Mouse (Mus musculus): ENCODE measurements around the gene Srxn1. TPM values are rescaled to one million over a fixed set of nuclear protein-coding genes. Genes with fewer than 3 reads are reported as not detected.

Gene Srxn1
- total and polyA plus RNA-seq, 2 experiments from 2014 or later, result 9.5 to 10.9 TPM

DNA sequence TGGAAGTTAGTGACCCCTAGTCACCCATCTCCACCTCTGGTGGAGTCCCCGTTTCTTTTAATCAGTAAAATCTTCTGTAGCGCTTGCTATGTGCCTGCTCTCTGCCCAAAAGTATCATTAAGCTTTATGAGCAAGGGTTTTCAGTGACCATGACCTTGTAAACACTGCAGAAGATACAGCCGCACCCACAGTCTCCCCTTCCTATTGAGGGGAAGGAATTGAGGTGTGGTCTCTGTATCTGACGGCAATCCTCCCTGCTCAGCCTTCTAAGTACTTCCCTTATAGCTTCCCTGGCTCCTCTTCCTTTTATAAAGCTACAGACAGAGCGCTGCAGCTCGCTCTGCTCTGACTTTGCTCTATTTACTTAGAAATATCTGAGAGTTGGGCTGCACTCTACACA is 51.2 kb downstream of the Srxn1 start:
- Histone ChIP-seq H3K36me3 (replicated peaks; ENCODE audit: control insufficient read depth, insufficient read depth, low read length) (no peaks in the 10 kb centered on the region), H3K4me3 (ENCODE audit: low read depth, low read length) (no peak overlapping the region), H3K27me3 (ENCODE audit: control insufficient read depth, insufficient read depth, low read length) (no peaks in the 10 kb centered on the region), H3K27ac (ENCODE audit: low read depth) (peak overlapping the region; percentile 66), H3K9ac (replicated peaks; ENCODE audit: low read depth, low read length) (no peak overlapping the region), H3K4me2 (ENCODE audit: low read depth, low read length) (no peak overlapping the region), H3K4me1 (ENCODE audit: control insufficient read depth, insufficient read depth) (no peaks in the 10 kb centered on the region), H3K9me3 (replicated peaks; ENCODE audit: control insufficient read depth, low read length) (no peaks in the 10 kb centered on the region)
- no peak for TF ChIP-seq CTCF (IDR thresholded peaks at IDR 0.05; ENCODE audit: low read depth)
- TF ChIP-seq EP300 (IDR thresholded peaks at IDR 0.05; ENCODE audit: low read depth), result no peak; the same call in 1 of the 2 replicates
- 57% methylated on average over 6 of the region's 6 CpGs for WGBS
- DNase-seq (ENCODE audit: low spot score), result no peak
- no peak for ATAC-seq (ENCODE audit: insufficient read depth, low read depth)

DNA sequence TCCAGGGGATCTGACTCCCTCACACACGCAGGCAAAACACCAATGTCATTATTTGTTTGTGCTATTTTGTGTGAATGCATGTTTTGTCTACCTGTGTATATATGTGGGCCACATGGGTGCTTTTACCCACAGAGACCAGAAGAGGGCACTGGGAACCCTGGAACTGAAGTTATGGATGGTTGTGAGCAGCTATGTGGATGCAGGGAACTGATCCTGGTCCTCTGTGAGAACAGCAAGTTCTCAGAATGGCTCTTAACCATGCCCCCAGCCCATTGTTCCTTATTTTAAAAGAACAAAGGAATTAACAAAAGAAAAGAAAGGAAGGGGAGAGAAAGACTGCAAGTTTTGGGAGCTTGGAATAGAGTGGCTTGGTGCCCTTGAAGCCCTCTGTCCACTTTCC is 54.2 kb downstream of the Srxn1 start:
- no peak overlapping the region for H3K4me3 ChIP-seq (ENCODE audit: low read depth, low read length)
- 87% methylated on average over 1 of the region's 1 CpGs for WGBS

More for the DNA sequence above, 54.2 kb downstream of the Srxn1 start:
- Histone ChIP-seq H3K27me3 (ENCODE audit: control insufficient read depth, insufficient read depth, low read length) (no peaks in the 10 kb centered on the region), H3K9me3 (replicated peaks; ENCODE audit: control insufficient read depth, low read length) (no peaks in the 10 kb centered on the region), H3K27ac (ENCODE audit: low read depth) (no peak overlapping the region), H3K9ac (replicated peaks; ENCODE audit: low read depth, low read length) (no peak overlapping the region), H3K4me1 (ENCODE audit: control insufficient read depth, insufficient read depth) (no peaks in the 10 kb centered on the region), H3K36me3 (replicated peaks; ENCODE audit: control insufficient read depth, insufficient read depth, low read length) (no peaks in the 10 kb centered on the region), H3K4me2 (ENCODE audit: low read depth, low read length) (no peak overlapping the region)
- no peak for TF ChIP-seq EP300 (IDR thresholded peaks at IDR 0.05; ENCODE audit: low read depth)
- TF ChIP-seq CTCF (IDR thresholded peaks at IDR 0.05; ENCODE audit: low read depth), result no peak
- DNase-seq (ENCODE audit: low spot score) (no peak), ATAC-seq (ENCODE audit: insufficient read depth, low read depth) (no peak)

Other genes with a start within 250 kb of the Srxn1 start
- gene Angpt4, start 194.3 kb upstream of the Srxn1 start, total RNA-seq (2014; rRNA removed; ENCODE audit: low replicate concordance), result 1.7 TPM in 1 of 2 replicates, not detected in the other
- 0.10 and 0.12 TPM in 2 replicates for gene Angpt4, start 194.3 kb upstream of the Srxn1 start, polyA plus RNA-seq (2015; fragmentation: Nextera tagmentation; extraction: Ambion mirVana)
- 3.0 and 11.7 TPM in 2 replicates for gene Fam110a, start 125.3 kb upstream of the Srxn1 start, total RNA-seq (2014; rRNA removed; ENCODE audit: low replicate concordance)
- 5.7 and 6.2 TPM in 2 replicates for gene Fam110a, start 125.3 kb upstream of the Srxn1 start, polyA plus RNA-seq (2015; fragmentation: Nextera tagmentation; extraction: Ambion mirVana)
- 6.6 TPM in 1 of 2 replicates, not detected in the other for gene Slc52a3, start 109.0 kb upstream of the Srxn1 start, total RNA-seq (2014; rRNA removed; ENCODE audit: low replicate concordance)
- 0.44 and 0.68 TPM in 2 replicates for gene Slc52a3, start 109.0 kb upstream of the Srxn1 start, polyA plus RNA-seq (2015; fragmentation: Nextera tagmentation; extraction: Ambion mirVana)
- not detected in 2 replicates for gene Scrt2, start 24.0 kb upstream of the Srxn1 start, total RNA-seq (2014; rRNA removed; ENCODE audit: low replicate concordance)
- not detected in 2 replicates for gene Scrt2, start 24.0 kb upstream of the Srxn1 start, polyA plus RNA-seq (2015; fragmentation: Nextera tagmentation; extraction: Ambion mirVana)
- gene Tcf15, start 38.0 kb downstream of the Srxn1 start, total RNA-seq (2014; rRNA removed; ENCODE audit: low replicate concordance), result 32.5 and 36.8 TPM in 2 replicates
- 23.0 and 23.2 TPM in 2 replicates for gene Tcf15, start 38.0 kb downstream of the Srxn1 start, polyA plus RNA-seq (2015; fragmentation: Nextera tagmentation; extraction: Ambion mirVana)
- gene Csnk2a1, start 121.3 kb downstream of the Srxn1 start, total RNA-seq (2014; rRNA removed; ENCODE audit: low replicate concordance), result 89.5 TPM in 2 replicates
- 74.4 and 80.7 TPM in 2 replicates for gene Csnk2a1, start 121.3 kb downstream of the Srxn1 start, polyA plus RNA-seq (2015; fragmentation: Nextera tagmentation; extraction: Ambion mirVana)
- 60.9 and 65.8 TPM in 2 replicates for gene Tbc1d20, start 188.3 kb downstream of the Srxn1 start, total RNA-seq (2014; rRNA removed; ENCODE audit: low replicate concordance)
- gene Tbc1d20, start 188.3 kb downstream of the Srxn1 start, polyA plus RNA-seq (2015; fragmentation: Nextera tagmentation; extraction: Ambion mirVana), result 22.8 and 23.7 TPM in 2 replicates
- 104 and 112 TPM in 2 replicates for gene Rbck1, start 227.1 kb downstream of the Srxn1 start, total RNA-seq (2014; rRNA removed; ENCODE audit: low replicate concordance)
- 52.0 and 54.4 TPM in 2 replicates for gene Rbck1, start 227.1 kb downstream of the Srxn1 start, polyA plus RNA-seq (2015; fragmentation: Nextera tagmentation; extraction: Ambion mirVana)
- 0.39 TPM in 1 of 2 replicates, not detected in the other for gene Trib3, start 238.5 kb downstream of the Srxn1 start, total RNA-seq (2014; rRNA removed; ENCODE audit: low replicate concordance)
- gene Trib3, start 238.5 kb downstream of the Srxn1 start, polyA plus RNA-seq (2015; fragmentation: Nextera tagmentation; extraction: Ambion mirVana), result 2.5 and 2.6 TPM in 2 replicates